In the genomic region with DNA sequence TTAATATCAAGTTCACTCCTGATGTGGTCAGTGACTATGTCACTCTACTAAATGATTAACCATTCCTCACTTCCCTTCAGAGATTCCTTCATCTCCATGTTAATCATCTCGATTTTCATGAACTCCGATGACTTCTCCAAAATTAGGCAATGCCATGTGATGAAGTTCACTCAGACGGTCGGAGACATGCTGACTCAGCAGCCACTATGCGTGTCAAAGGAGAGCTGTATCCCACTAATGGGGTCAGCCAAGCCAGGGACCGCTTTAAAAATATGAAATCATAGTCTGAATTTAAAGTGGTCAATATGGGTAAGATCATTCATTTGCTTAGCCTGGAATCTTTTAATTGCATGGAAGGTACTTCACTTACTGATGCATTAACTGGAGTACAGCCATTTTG, we compare ENCODE assay signal across 38 mouse cellular contexts. TPM values are rescaled to one million over a fixed set of nuclear protein-coding genes. Genes with fewer than 3 reads are reported as not detected.
"Had no signal": no experiment of that assay in that cellular context is flagged by ENCODE, and none has a peak within 500 bp of the region (broad histone marks: within the 10 kb centered on the region; RNA-seq: fewer than 3 reads in every experiment).

No protein-coding gene starts in this region.

- H3K27me3 ChIP-seq: heart, embryonic 12.5 days; heart, embryonic 13.5 days; heart, embryonic 15.5 days; hindbrain, embryonic 12.5 days; hindbrain, embryonic 13.5 days; hindbrain, embryonic 15.5 days; intestine, embryonic 15.5 days; kidney, embryonic 15.5 days had no signal

- H3K27ac ChIP-seq: heart, embryonic 10.5 days; heart, embryonic 13.5 days; heart, embryonic 15.5 days; hindbrain, embryonic 10.5 days; hindbrain, embryonic 12.5 days; hindbrain, embryonic 13.5 days; hindbrain, embryonic 14.5 days; hindbrain, embryonic 15.5 days; hindbrain, postnatal 0 days; intestine, embryonic 15.5 days; kidney, embryonic 15.5 days; kidney, postnatal 0 days; layer of hippocampus, adult 2 months had no signal

- H3K9me3 ChIP-seq: heart, embryonic 10.5 days; heart, embryonic 12.5 days; heart, embryonic 13.5 days; heart, embryonic 15.5 days; hindbrain, embryonic 10.5 days; hindbrain, embryonic 12.5 days; hindbrain, embryonic 13.5 days; hindbrain, embryonic 15.5 days; intestine, embryonic 15.5 days; kidney, embryonic 15.5 days had no signal

- H3K4me1 ChIP-seq: heart, embryonic 10.5 days; heart, embryonic 12.5 days; heart, embryonic 13.5 days; heart, embryonic 15.5 days; hindbrain, embryonic 10.5 days; hindbrain, embryonic 12.5 days; hindbrain, embryonic 13.5 days; hindbrain, embryonic 15.5 days; intestine, embryonic 15.5 days; kidney, embryonic 15.5 days had no signal

- H3K36me3 ChIP-seq: heart, embryonic 10.5 days; heart, embryonic 12.5 days; heart, embryonic 13.5 days; heart, embryonic 15.5 days; hindbrain, embryonic 10.5 days; hindbrain, embryonic 12.5 days; hindbrain, embryonic 13.5 days; hindbrain, embryonic 15.5 days; intestine, embryonic 15.5 days; kidney, embryonic 15.5 days had no signal

- H3K9ac ChIP-seq: heart, embryonic 12.5 days; heart, embryonic 13.5 days; heart, embryonic 15.5 days; hindbrain, embryonic 12.5 days; hindbrain, embryonic 13.5 days; hindbrain, embryonic 14.5 days; hindbrain, embryonic 15.5 days; intestine, embryonic 15.5 days; kidney, embryonic 15.5 days had no signal

- ATAC-seq: hindbrain, embryonic 16.5 days; hindbrain, postnatal 0 days; inflammation-experienced regulatory T-cells, adult 6 months; intestine, embryonic 15.5 days; intestine, embryonic 16.5 days; intestine, postnatal 0 days had no signal

- H3K4me2 ChIP-seq: heart, embryonic 11.5 days; heart, embryonic 12.5 days; heart, embryonic 13.5 days; heart, embryonic 15.5 days; hindbrain, embryonic 12.5 days; hindbrain, embryonic 13.5 days; hindbrain, embryonic 14.5 days; hindbrain, embryonic 15.5 days; intestine, embryonic 15.5 days; kidney, embryonic 15.5 days had no signal

- DNase-seq: heart, postnatal 10 days; heart, postnatal 14 days; heart, postnatal 36 days; heart, postnatal 4 days; kidney, adult 11 months; kidney, adult 18-20 months; kidney, adult 2 months; kidney, adult 8-10 months; kidney, adult 9 months; kidney, postnatal 10 days; kidney, postnatal 14 days; kidney, postnatal 25 days; kidney, postnatal 36 days; kidney, postnatal 4 days; layer of hippocampus, adult 9-11 months; layer of hippocampus, postnatal 36 days had no signal

- H3K4me3 ChIP-seq: heart, embryonic 10.5 days; heart, embryonic 12.5 days; heart, embryonic 13.5 days; heart, embryonic 15.5 days; hindbrain, embryonic 10.5 days; hindbrain, embryonic 12.5 days; hindbrain, embryonic 13.5 days; hindbrain, embryonic 15.5 days; intestine, embryonic 15.5 days; kidney, embryonic 15.5 days; layer of hippocampus, adult 2 months had no signal

RNA-seq across cellular contexts. Expression of a gene that starts 29.7 kb away (rescaled TPM):
- total RNA-seq: hematopoietic stem cell, adult 5-6 weeks had no signal
- polyA plus RNA-seq: heart, postnatal 0 days; kidney, embryonic 16.5 days had no signal
